Mouse (Mus musculus) spleen, adult 2 months (tissue): ENCODE data around the gene Lrrc8b.

Experiments
- CTCF ChIP-seq: fragments of 200-500 bp; IDR thresholded peaks from 2 replicates; pipeline ENCODE4 v1.5.1; 2011; ENCODE audit warnings: mild to moderate bottlenecking, inconsistent platforms; ENCODE audit not compliant: insufficient read depth, insufficient read length, insufficient replicate concordance; ENCODE audit errors: extremely low read depth
- POLR2A ChIP-seq: fragments of 200-500 bp; IDR thresholded peaks from 2 replicates; pipeline ENCODE4 v1.6.1; 2011; ENCODE audit warnings: low read depth, low read length, inconsistent platforms

DNA sequence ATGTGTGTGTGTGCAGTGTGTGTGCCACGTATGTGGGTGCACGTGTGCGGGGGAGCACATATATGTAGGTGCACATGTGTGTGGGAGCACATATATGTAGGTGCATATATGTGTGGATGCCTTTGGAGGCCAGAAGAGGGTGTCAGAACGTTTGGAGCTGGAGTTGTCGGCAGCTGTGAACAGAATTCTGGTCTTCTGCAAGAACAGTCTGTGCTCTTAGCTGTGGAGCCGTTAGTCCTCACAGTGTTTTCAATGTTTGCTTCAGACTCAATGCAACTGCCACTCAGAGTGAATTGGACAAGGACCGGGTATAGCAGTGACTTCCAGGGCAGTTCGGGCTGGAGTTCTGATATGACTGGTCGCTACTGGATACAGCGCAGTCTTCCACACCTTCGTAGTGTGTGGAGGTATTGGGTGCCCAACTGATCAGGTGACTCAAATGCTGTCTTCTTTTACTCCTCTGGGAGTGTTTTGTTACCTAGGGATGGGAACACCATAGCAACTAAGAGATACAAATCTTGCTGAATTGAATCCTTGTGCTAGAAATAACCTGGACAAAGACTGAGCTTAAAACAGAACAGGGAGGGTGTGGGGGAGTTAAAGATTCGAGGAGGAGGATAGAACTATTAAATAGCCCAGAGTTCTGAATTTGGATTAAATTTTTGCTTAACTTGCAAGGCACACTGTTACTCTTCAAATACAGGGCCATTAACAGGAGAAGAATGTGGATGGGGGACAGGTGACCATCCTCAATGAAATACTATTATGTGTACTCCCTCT, 1.0 kb upstream of the Lrrc8b start:
- no peak for TF ChIP-seq CTCF
- no peak for TF ChIP-seq POLR2A
